Mouse (Mus musculus) hindbrain, embryonic 16.5 days (tissue): ENCODE measurements at regions not wholly inside any gene's neighbourhood (a gene's known extent, or its start where the extent isn't known, plus 50 kb on each side); places are given as distances from the start of the nearest gene placed in this dataset.

Experiments
- ATAC-seq: fragments of 200-750 bp; cut with Nextera tagmentation; 2 replicates; pipeline ENCODE4 v1.8.0; 2017; ENCODE audit warnings: moderate TSS enrichment, moderate library complexity
- H3K27ac ChIP-seq: fragments of 300-500 bp; sonication (generic); 2 replicates; pipeline ENCODE4 v1.5.1; 2014; ENCODE audit warnings: low read depth, mild to moderate bottlenecking, control low read depth, low read length, moderate library complexity
- H3K27me3 ChIP-seq: fragments of 300-500 bp; sonication (generic); replicated peaks from 2 replicates; pipeline ENCODE4 v1.6.1; 2014; ENCODE audit warnings: low read length; ENCODE audit not compliant: control insufficient read depth, insufficient read depth
- H3K36me3 ChIP-seq: fragments of 300-500 bp; sonication (generic); 2 replicates; pipeline ENCODE4 v1.6.1; 2014; ENCODE audit warnings: mild to moderate bottlenecking, low read length, moderate library complexity, mixed read lengths; ENCODE audit not compliant: control insufficient read depth, insufficient read depth
- H3K4me1 ChIP-seq: fragments of 300-500 bp; sonication (generic); 2 replicates; pipeline ENCODE4 v1.6.1; 2014; ENCODE audit warnings: low read depth, low read length; ENCODE audit not compliant: control insufficient read depth, insufficient read depth
- H3K4me2 ChIP-seq: fragments of 300-500 bp; sonication (generic); 2 replicates; pipeline ENCODE4 v1.6.1; 2014; ENCODE audit warnings: mild to moderate bottlenecking, low read length, control low read depth, moderate library complexity
- H3K4me3 ChIP-seq: fragments of 300-500 bp; sonication (generic); 2 replicates; pipeline ENCODE4 v1.5.1; 2014; ENCODE audit warnings: mild to moderate bottlenecking, low read length, control low read depth, moderate library complexity
- H3K9ac ChIP-seq: fragments of 300-500 bp; sonication (generic); 2 replicates; pipeline ENCODE4 v1.6.1; 2014; ENCODE audit warnings: low read depth, mild to moderate bottlenecking, control low read depth, low read length, moderate library complexity
- H3K9me3 ChIP-seq: fragments of 300-500 bp; sonication (generic); 2 replicates; pipeline ENCODE4 v1.6.1; 2014; ENCODE audit warnings: mild to moderate bottlenecking, low read length, moderate library complexity; ENCODE audit not compliant: control insufficient read depth
- WGBS: fragments of 180-500 bp; shearing (Covaris S2); extraction: QIAGEN DNeasy Blood & Tissue Kit; methylation state at CpG from one replicate; pipeline ENCODE4 v1.1.7; 2014; 5-methylcytosine and 5-hydroxymethylcytosine counted together

DNA sequence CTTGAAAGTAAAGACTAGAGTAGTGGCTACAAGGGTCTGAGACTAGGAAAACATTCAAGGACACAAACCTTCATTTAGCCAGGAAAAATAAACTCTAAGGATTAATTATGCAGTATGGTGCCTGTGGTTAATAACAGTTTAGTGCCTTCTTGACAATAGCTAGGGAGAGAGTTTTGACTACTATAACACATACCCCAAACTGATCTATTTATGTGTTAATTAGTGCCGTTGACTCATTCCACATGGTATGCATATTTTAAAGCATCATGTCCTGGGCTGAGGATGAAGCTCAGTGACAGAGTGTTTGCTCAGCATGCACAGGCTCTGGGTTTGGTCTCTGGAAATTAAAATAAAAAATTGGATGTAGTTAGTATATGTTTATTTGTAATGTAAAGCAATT lies 399.8 kb downstream of the Cdk5rap2 start:
- H3K27ac ChIP-seq = no peak overlapping the region
- H3K4me1 ChIP-seq = no peaks in the 10 kb centered on the region
- no peaks in the 10 kb centered on the region for H3K36me3 ChIP-seq
- H3K4me2 ChIP-seq = no peak overlapping the region
- H3K9ac ChIP-seq = no peak overlapping the region
- no peaks in the 10 kb centered on the region for H3K9me3 ChIP-seq
- H3K27me3 ChIP-seq = no peaks in the 10 kb centered on the region
- H3K4me3 ChIP-seq = no peak overlapping the region
- 38% methylated on average over 1 of the region's 1 CpGs for WGBS
- no peak for ATAC-seq

DNA sequence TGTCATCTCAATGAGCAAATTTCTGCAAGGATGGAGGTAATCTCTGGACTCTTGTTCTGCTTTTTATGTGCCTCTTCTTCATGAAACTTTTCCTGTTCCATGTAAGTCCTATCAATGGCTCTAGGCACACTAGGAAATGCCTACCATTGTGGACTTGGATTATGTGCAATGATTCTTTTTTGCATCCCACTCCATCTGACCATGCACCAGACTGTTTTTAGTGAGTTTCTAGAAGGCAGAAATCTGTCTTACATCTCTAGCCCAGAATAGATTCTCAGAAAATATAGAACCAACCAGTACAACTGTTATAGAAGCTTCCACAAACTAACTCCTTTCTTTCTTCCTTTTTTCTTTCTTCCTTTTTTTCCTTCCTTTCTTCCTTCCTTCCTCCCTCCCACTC lies 405.3 kb downstream of the Cdk5rap2 start:
- Histone ChIP-seq H3K9ac (no peak overlapping the region), H3K36me3 (no peaks in the 10 kb centered on the region), H3K4me1 (no peaks in the 10 kb centered on the region), H3K9me3 (no peaks in the 10 kb centered on the region), H3K4me2 (no peak overlapping the region), H3K4me3 (no peak overlapping the region), H3K27me3 (no peaks in the 10 kb centered on the region), H3K27ac (no peak overlapping the region)
- ATAC-seq = no peak

DNA sequence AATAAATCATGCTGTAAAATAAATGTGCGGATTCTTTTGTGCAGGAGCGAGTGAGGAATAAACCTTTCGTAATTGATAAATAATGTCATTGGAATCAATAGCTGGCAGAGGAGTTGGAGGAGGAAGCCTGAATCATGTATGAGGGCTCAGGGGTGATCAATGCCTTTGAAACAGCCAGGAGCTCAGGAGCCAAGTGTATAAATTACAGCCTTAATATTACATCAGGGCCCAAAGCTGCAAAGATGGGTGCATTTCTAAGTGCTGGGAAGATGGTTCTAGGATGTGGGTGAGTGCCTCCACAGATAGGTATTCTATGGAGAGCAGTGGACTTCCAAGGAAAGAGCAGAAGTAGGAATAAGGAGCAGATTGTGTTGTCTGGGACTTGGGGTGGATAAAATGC lies 417.0 kb downstream of the Cdk5rap2 start:
- Histone ChIP-seq H3K27me3 (no peaks in the 10 kb centered on the region), H3K36me3 (no peaks in the 10 kb centered on the region), H3K4me1 (no peaks in the 10 kb centered on the region), H3K9me3 (no peaks in the 10 kb centered on the region), H3K4me3 (no peak overlapping the region), H3K9ac (no peak overlapping the region), H3K27ac (no peak overlapping the region), H3K4me2 (no peak overlapping the region)
- WGBS = 84% methylated on average over 3 of the region's 3 CpGs
- peak; percentile 52; the same call in 1 of the 2 replicates for ATAC-seq

DNA sequence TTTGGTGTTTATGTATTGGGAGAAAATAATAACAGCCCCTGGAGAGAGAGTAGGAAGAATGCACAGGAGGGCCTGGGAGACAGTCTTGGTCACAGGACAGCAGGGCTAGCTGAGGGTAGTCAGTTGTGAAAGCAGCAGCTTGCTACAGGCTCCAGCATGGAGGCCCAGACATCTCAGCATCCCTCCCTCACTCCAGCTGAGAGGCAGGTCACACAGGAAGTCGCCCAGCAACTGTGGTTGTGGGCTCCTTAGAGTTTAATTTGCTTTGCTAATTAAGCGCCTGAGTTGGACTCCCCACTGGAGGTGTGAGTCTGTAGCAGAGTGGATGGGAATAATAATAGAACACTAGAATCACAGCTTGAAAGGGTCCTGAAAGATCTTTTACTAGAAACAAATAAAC lies 436.0 kb downstream of the Cdk5rap2 start:
- H3K4me1 ChIP-seq = no peaks in the 10 kb centered on the region
- H3K4me2 ChIP-seq = no peak overlapping the region
- H3K9me3 ChIP-seq = no peaks in the 10 kb centered on the region
- no peak overlapping the region for H3K4me3 ChIP-seq
- no peak overlapping the region for H3K27ac ChIP-seq
- no peaks in the 10 kb centered on the region for H3K36me3 ChIP-seq
- no peak; the same call in 1 of the 2 replicates for ATAC-seq
- no peak overlapping the region for H3K9ac ChIP-seq
- WGBS = 27% methylated on average over 2 of the region's 2 CpGs
- no peaks in the 10 kb centered on the region for H3K27me3 ChIP-seq

DNA sequence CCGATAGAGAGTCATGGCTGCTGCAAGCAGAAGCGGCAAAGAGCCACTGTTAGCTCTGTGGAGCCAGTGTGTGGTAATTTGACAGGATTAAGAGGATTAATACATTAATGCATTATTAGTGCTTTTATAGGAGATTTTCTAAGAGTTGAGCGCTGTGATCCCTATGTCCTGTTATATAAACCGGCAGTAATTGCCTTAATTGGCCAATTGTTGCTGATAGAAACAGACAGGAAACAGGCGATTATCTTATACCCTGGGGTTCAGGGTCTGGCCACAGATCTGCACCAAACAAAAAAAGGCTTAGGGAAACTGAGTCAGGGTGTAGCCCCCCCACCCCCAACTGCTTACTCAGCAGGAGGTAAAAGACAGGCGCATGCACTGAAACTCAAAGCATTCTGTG lies 436.7 kb downstream of the Cdk5rap2 start:
- no peak overlapping the region for H3K9ac ChIP-seq
- 60% methylated on average over 6 of the region's 6 CpGs for WGBS
- no peak overlapping the region for H3K27ac ChIP-seq
- no peak for ATAC-seq
- no peaks in the 10 kb centered on the region for H3K27me3 ChIP-seq
- H3K4me2 ChIP-seq = no peak overlapping the region
- H3K9me3 ChIP-seq = no peaks in the 10 kb centered on the region
- H3K4me3 ChIP-seq = no peak overlapping the region
- H3K36me3 ChIP-seq = no peaks in the 10 kb centered on the region
- H3K4me1 ChIP-seq = no peaks in the 10 kb centered on the region

DNA sequence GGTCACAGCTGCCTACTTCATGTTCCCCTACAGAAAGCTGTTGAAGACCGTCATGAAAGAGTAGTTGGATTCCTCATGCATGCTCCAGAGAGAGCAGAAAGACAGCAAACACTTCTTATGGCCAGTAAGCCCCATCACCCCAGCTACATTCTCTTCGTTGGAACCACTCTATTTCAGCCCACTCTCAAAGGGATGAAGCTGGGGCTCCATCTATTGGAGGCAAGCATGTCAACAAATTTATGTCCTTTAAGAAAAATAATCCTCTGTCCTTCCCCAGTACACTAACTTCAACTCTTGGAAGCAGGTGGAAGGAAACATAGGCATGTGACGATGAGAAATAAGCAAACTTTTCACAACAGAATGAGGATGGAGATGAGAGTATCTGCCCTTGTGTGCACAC lies 438.5 kb downstream of the Cdk5rap2 start:
- H3K4me1 ChIP-seq = no peaks in the 10 kb centered on the region
- no peaks in the 10 kb centered on the region for H3K27me3 ChIP-seq
- H3K36me3 ChIP-seq = no peaks in the 10 kb centered on the region
- WGBS = 82% methylated on average over 3 of the region's 3 CpGs
- no peaks in the 10 kb centered on the region for H3K9me3 ChIP-seq
- no peak overlapping the region for H3K4me3 ChIP-seq
- ATAC-seq = no peak
- no peak overlapping the region for H3K9ac ChIP-seq
- H3K4me2 ChIP-seq = no peak overlapping the region
- H3K27ac ChIP-seq = no peak overlapping the region

DNA sequence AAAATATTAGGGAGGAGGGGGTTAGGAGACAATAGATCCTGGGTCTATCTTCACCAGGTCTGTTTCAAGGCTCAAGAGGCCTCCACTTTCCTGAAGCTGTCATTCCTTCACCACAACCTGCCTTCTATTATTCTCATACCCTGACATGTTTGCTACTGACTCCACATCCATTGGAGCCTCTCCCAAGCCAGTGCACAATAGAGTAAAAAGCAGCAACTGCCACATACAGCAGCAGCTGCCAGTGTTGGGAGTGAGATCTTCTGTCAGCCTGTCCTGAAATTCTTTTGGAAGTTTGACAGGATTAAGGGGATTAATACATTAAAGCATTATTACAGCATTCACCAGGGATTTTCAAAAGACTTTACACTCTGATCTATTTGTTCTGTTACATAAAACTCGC lies 441.8 kb downstream of the Cdk5rap2 start:
- 85% methylated on average over 1 of the region's 1 CpGs for WGBS
- Histone ChIP-seq H3K27me3 (no peaks in the 10 kb centered on the region), H3K9me3 (no peaks in the 10 kb centered on the region), H3K9ac (no peak overlapping the region), H3K27ac (no peak overlapping the region), H3K4me2 (no peak overlapping the region), H3K4me3 (no peak overlapping the region), H3K36me3 (no peaks in the 10 kb centered on the region), H3K4me1 (no peaks in the 10 kb centered on the region)
- ATAC-seq = peak; percentile 48; the same call in 1 of the 2 replicates
